Mouse (Mus musculus): ENCODE results near the gene Gm1993. TPM values are rescaled to one million over a fixed set of nuclear protein-coding genes. Genes with fewer than 3 reads are reported as not detected.
"Not testable (repeated sequence)": the region's sequence is repeated elsewhere in the genome, so short reads cannot be mapped to it uniquely, and the experiment has no call there.

The Gm1993 gene
- not detected in 2 replicates for polyA plus RNA-seq (2016; fragmentation: Nextera tagmentation; extraction: Ambion mirVana)

GRCm38 (mm10) chrX:25570352-25570751 is at the start of gene Gm1993:
TSS of gene Gm1993 (minus strand) at chrX:25570452.
- DNase-seq (ENCODE audit: low spot score); H3K4me3 ChIP-seq; H3K27me3 ChIP-seq (ENCODE audit: insufficient read depth, poor library complexity, severe bottlenecking); H3K9me3 ChIP-seq; H3K27ac ChIP-seq; H3K36me3 ChIP-seq; H3K4me1 ChIP-seq (replicated peaks): not testable (repeated sequence)
- WGBS, result 90% methylated on average over 7 of the region's 7 CpGs
